Mouse (Mus musculus) frontal cortex, postnatal 10 days (tissue): ENCODE results near the gene Esp24.
"Not testable (repeated sequence)": the region's sequence is repeated elsewhere in the genome, so short reads cannot be mapped to it uniquely, and the experiment has no call there.

Experiments used
- DNase-seq, 2 experiments: peaks; one replicate each; pipeline ENCODE4 v3.0.0; 2022; ENCODE audit warnings: low spot score in 2 of 2, mixed read lengths in 1 of 2

Gene Esp24

DNA sequence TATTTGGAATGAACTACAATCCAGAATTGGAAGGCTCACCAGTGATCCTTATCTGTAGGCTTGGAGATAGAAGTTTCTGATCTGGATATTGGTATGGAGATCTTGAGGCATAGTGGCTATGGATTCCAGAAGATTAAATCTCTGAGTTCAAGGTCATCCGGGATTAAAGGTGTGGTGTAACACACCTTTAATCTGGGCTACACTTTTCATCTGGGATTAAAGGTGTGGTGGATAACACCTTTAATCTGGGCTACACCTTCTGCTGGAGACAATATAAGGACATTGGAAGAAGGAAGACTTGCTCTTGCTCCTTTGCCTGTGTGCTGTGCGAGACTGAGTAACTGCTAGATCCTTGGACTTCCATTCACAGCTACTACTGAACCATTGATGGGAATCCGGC, at the start of gene Esp24:
Gene Esp24 (plus strand): TSS at position 301 of the 400 bp plus-strand sequence.
- DNase-seq: not testable (repeated sequence)

DNA sequence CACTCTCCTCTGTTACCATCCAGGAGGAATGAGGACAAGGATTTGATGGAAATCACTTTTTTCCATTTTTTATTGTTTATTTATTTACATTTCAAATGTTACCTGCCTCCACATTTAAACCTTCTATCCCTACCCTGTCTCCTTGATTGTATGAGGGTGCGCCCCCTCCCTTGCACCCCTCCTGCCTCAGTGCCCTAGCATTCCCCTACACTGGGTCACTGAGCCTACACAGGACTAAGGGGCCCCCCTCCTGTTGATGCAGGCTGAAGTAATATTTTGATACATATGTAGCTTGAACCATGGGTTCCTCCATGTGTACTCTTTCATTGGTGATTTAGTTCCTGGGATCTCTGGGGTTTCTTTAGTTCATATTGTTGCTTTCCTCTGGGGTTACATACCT, 26.6 kb upstream of the Esp24 start:
- DNase-seq: no peak

DNA sequence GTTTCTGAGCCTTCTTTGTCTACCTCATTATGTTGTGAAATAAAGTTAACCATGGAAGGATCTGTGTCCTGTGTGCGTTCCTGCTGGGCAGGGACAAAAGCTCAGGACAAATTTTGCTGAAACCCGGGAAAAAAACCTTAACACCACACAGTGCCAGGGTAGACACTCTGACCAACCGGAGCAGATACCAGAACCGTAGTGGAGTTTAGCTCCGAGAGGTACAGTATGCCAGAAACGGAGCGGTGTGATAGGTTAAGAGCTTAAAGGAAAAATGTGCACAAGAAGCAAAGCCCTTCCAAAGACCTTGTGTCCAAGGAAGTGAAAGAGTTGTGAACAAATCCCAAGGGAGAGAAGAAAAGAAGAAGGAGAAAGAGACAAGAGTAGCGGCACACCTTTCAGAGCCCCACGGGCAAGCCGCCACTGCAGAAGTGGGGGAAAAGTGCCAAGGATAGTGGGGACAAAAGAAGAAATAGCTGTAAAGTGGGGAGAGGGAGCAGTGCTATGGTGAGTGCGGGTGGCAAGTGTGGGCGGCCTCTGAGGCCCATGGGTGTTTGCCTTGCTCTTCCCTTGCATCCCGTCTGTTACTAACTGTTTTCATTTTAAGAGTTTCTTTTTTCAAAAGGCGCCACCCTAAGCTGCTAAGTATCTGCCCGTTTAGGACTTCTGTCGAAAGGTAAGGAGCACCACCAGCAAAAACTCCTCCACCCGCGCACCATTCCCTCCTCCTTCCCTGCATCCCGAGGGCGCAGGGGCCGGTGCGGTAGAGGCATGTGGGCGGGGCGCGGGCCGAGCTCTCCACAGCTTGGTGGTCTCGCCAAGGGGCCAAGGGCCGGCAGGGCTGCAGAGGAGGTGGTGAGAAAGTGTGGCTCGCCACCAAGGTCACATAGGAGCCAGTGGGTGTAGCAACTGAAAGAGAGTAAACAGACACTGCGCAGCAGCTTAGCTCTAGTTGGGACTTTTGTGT, 25.5 kb upstream of the Esp24 start:
- DNase-seq: no peak

DNA sequence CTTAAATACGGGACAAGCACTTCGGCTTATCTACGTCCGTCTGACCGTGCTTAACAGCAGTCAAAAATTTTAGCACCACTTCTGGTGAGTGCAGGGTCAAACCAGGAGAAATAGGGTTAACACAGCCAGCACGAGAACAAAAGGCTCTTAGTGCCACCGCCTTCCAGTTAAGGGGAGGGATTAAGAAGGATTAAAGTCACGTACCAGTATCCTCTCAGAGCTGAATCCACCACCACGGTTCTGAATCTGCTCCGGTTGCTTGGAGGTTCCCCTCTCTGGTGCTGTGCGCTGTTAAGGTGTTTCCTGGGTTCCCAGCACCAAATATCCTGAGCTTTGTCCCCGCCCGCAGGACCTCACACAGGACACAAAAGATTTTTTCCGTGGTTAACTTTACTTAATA, 19.3 kb upstream of the Esp24 start:
- DNase-seq: no peak

DNA sequence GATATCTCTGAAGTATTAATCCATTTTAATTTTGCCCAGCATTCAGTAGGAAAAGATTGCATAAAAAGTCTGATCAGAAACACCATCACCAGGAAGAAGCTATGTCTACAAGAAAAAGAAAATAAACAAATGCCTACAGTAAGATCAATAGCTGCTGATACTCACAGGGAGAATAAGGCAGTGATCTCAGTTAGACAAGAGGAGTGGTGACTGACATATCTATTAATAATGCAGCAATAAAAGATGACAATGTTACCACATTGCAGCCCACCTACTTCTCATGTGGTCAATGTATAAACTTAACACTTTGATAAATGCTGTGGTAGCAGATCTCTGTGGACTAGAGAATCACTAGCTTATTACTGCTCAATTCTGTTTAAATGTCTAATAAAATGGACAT, 6.7 kb downstream of the Esp24 start, which contains the start of gene Gm21903:
Gene Gm21903 (minus strand): TSS at position 101 of the 400 bp plus-strand sequence.
- no peak for DNase-seq

DNA sequence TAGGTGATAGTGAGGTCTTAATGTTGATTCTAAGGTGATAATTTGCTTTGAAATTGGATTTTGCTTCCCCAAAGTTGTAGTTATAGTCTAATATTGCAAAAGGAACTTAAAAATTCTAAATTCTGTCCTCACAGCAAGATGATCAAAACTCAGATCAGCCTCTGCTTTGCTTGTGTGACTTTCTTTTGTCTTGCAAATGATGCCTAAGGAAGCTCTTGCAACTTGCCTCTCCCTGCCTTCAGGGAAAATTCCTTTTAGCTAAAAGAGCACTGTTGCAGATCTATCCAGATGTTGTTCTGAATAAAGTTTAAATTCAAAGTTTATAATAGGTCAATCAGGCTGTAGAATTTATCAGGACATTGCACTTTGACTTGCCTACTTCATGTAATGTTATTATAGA, 27.1 kb downstream of the Esp24 start:
- no peak for DNase-seq

DNA sequence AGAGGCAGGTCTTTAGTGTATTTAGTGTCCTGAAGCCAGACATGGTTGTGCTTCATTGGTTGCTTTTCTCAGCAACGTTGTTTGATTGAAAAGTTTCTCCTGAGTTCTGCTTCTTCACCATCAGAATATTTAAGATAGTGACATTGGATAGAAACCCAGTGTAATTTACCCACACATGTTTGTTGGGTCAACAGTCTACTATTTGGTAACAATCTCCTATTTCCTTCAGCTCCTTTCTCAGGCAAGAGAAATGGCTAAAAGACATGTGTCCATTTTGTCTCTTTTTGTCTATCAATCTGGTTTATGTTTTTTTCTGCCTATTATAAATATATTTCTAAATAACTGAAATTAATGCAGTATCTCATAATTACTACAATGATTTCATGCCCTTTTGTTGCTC, 40.4 kb downstream of the Esp24 start, which contains the start of gene Esp23:
Gene Esp23 (minus strand): TSS at position 101 of the 400 bp plus-strand sequence.
- no peak for DNase-seq
